Mouse (Mus musculus) adrenal gland, postnatal 4 days (tissue): ENCODE measurements at regions not wholly inside any gene's neighbourhood (a gene's known extent, or its start where the extent isn't known, plus 50 kb on each side); places are given as distances from the start of the nearest gene placed in this dataset.
"Not testable (repeated sequence)": the region's sequence is repeated elsewhere in the genome, so short reads cannot be mapped to it uniquely, and the experiment has no call there.

Experiments used
- DNase-seq, 2 experiments: peaks; one replicate each; pipeline ENCODE4 v3.0.0; 2021 to 2022; ENCODE audit warnings: low spot score in 2 of 2, mixed read lengths in 2 of 2

GRCm38 (mm10) chr5:67487965-67488409 lies 59.9 kb upstream of the Bend4 start:
- DNase-seq, result no peak

GRCm38 (mm10) chr5:67490709-67491108 lies 62.6 kb upstream of the Bend4 start:
- not testable (repeated sequence) for DNase-seq

- DNase-seq, result no peak
Observed at GRCm38 (mm10) chr5:67492893-67493302, 64.8 kb upstream of the Bend4 start.

GRCm38 (mm10) chr5:67496710-67497109 lies 68.6 kb upstream of the Bend4 start:
- no peak for DNase-seq

- no peak for DNase-seq
Observed at GRCm38 (mm10) chr5:67520251-67520650, 87.4 kb upstream of the Shisa3 start.

- DNase-seq, result no peak
Observed at GRCm38 (mm10) chr5:67521423-67521912, 86.2 kb upstream of the Shisa3 start.

- no peak for DNase-seq
Observed at GRCm38 (mm10) chr5:67530149-67530548, 77.5 kb upstream of the Shisa3 start.

GRCm38 (mm10) chr5:67530957-67531356 lies 76.7 kb upstream of the Shisa3 start:
- no peak for DNase-seq

GRCm38 (mm10) chr5:67532351-67532750 lies 75.3 kb upstream of the Shisa3 start:
- DNase-seq, result peak; percentile 50 to 57

GRCm38 (mm10) chr5:67532756-67533255 lies 74.9 kb upstream of the Shisa3 start:
- no peak for DNase-seq

GRCm38 (mm10) chr5:67534056-67534455 lies 73.6 kb upstream of the Shisa3 start:
- DNase-seq, result no peak

GRCm38 (mm10) chr5:67537990-67538389 lies 69.7 kb upstream of the Shisa3 start:
- DNase-seq, result no peak

GRCm38 (mm10) chr5:67539591-67540238 lies 68.0 kb upstream of the Shisa3 start:
- no peak for DNase-seq

GRCm38 (mm10) chr5:67541867-67542266 lies 65.8 kb upstream of the Shisa3 start:
- DNase-seq, result no peak

- no peak for DNase-seq
Observed at GRCm38 (mm10) chr5:67544028-67544589, 63.6 kb upstream of the Shisa3 start.

- DNase-seq, result no peak
Observed at GRCm38 (mm10) chr5:67550257-67550656, 57.4 kb upstream of the Shisa3 start.

- DNase-seq, result no peak
Observed at GRCm38 (mm10) chr5:67551668-67552390, 55.9 kb upstream of the Shisa3 start.

- no peak for DNase-seq
Observed at GRCm38 (mm10) chr5:67552865-67553264, 54.8 kb upstream of the Shisa3 start.
